Mouse (Mus musculus) intestine, postnatal 0 days (tissue): ENCODE measurements around the gene Foxred2. TPM values are rescaled to one million over a fixed set of nuclear protein-coding genes. Genes with fewer than 3 reads are reported as not detected.
A peak's percentile ranks its signal among the peaks of the same experiment; 100 is the strongest.

Source experiments
- ATAC-seq: fragments of 200-750 bp; cut with Nextera tagmentation; 2 replicates; pipeline ENCODE4 v1.8.0; 2017; ENCODE audit warnings: mild to moderate bottlenecking, moderate TSS enrichment, moderate library complexity
- H3K27ac ChIP-seq: fragments of 300-500 bp; sonication (generic); 2 replicates; pipeline ENCODE4 v1.5.1; 2014; ENCODE audit warnings: mild to moderate bottlenecking, low read depth, low read length, moderate library complexity
- H3K27me3 ChIP-seq: fragments of 300-500 bp; sonication (generic); replicated peaks from 2 replicates; pipeline ENCODE4 v1.6.1; 2014; ENCODE audit warnings: low read length, mixed read lengths; ENCODE audit not compliant: control insufficient read depth, insufficient read depth
- H3K36me3 ChIP-seq: fragments of 300-500 bp; sonication (generic); 2 replicates; pipeline ENCODE4 v1.6.1; 2014; ENCODE audit warnings: mild to moderate bottlenecking, moderate library complexity; ENCODE audit not compliant: control insufficient read depth, insufficient read depth
- H3K4me1 ChIP-seq: fragments of 300-500 bp; sonication (generic); replicated peaks from 2 replicates; pipeline ENCODE4 v1.6.1; 2014; ENCODE audit warnings: antibody characterized with exemption, low read length, mixed read lengths; ENCODE audit not compliant: control insufficient read depth, insufficient read depth
- H3K4me2 ChIP-seq: fragments of 300-500 bp; sonication (generic); replicated peaks from 2 replicates; pipeline ENCODE4 v1.6.1; 2014; ENCODE audit warnings: low read depth, mild to moderate bottlenecking, moderate library complexity
- H3K4me3 ChIP-seq: fragments of 300-500 bp; sonication (generic); 2 replicates; pipeline ENCODE4 v1.5.1; 2014; ENCODE audit warnings: low read depth, low read length
- H3K9ac ChIP-seq: fragments of 300-500 bp; sonication (generic); 2 replicates; pipeline ENCODE4 v1.6.1; 2014; ENCODE audit warnings: mild to moderate bottlenecking, low read depth, low read length
- H3K9me3 ChIP-seq: fragments of 300-500 bp; sonication (generic); 2 replicates; pipeline ENCODE4 v1.6.1; 2016; ENCODE audit warnings: mixed run types; ENCODE audit not compliant: control insufficient read depth
- CTCF ChIP-seq: sonication (generic); IDR thresholded peaks from 2 replicates; pipeline ENCODE4 v1.5.1; 2016; ENCODE audit warnings: low read depth, mild to moderate bottlenecking, control low read depth, antibody characterized with exemption, moderate library complexity
- WGBS: fragments of 180-500 bp; shearing (Covaris S2); extraction: QIAGEN DNeasy Blood & Tissue Kit; methylation state at CpG from one replicate; pipeline ENCODE4 v1.1.7; 2014; 5-methylcytosine and 5-hydroxymethylcytosine counted together
- polyA plus RNA-seq: library from polyadenylated mRNA; unstranded; fragments of >200 nt; fragmentation: Nextera tagmentation; extraction: Ambion mirVana; gene quantifications from 2 replicates; pipeline ENCODE4 v1.2.1, GENCODE M21; 2015

Foxred2 gene
- polyA plus RNA-seq, 1 experiment from 2014 or later = 0.46 TPM

GRCm38 (mm10) chr15:77923267-77924035 lies 33.1 kb downstream of the Foxred2 start:
- Histone ChIP-seq H3K27ac (no peak overlapping the region), H3K9me3 (no peaks in the 10 kb centered on the region), H3K4me1 (0 out of 2 replicates have a peak, but pooled peaks cover 4% of the 10 kb centered on the region), H3K4me3 (no peak overlapping the region), H3K9ac (no peak overlapping the region), H3K4me2 (no peak overlapping the region), H3K27me3 (no peaks in the 10 kb centered on the region), H3K36me3 (peaks cover 58% of the 10 kb centered on the region)
- WGBS = 67% methylated on average over 9 of the region's 9 CpGs
- ATAC-seq = no peak
- peak; percentile 41; the same call in 1 of the 2 replicates for TF ChIP-seq CTCF

- Histone ChIP-seq H3K9me3 (no peaks in the 10 kb centered on the region), H3K27me3 (no peaks in the 10 kb centered on the region), H3K9ac (no peak overlapping the region), H3K4me3 (no peak overlapping the region), H3K4me2 (no peak overlapping the region), H3K36me3 (peaks cover 66% of the 10 kb centered on the region), H3K4me1 (0 out of 2 replicates have a peak, but pooled peaks cover 4% of the 10 kb centered on the region), H3K27ac (no peak overlapping the region)
- WGBS = 77% methylated on average over 9 of the region's 9 CpGs
- no peak for TF ChIP-seq CTCF
- no peak for ATAC-seq
These were observed 33.8 kb downstream of the Foxred2 start for GRCm38 (mm10) chr15:77922710-77923109.

GRCm38 (mm10) chr15:77921636-77922035 lies 34.9 kb downstream of the Foxred2 start:
- Histone ChIP-seq H3K9me3 (no peaks in the 10 kb centered on the region), H3K9ac (no peak overlapping the region), H3K4me3 (no peak overlapping the region), H3K27ac (0 out of 2 replicates have a peak overlapping the region, but pooled peaks have one; percentile 15), H3K4me1 (0 out of 2 replicates have a peak, but pooled peaks cover 4% of the 10 kb centered on the region), H3K4me2 (no peak overlapping the region), H3K27me3 (no peaks in the 10 kb centered on the region), H3K36me3 (peaks cover 66% of the 10 kb centered on the region)
- no peak for TF ChIP-seq CTCF
- ATAC-seq = no peak
- WGBS = 81% methylated on average over 6 of the region's 6 CpGs

GRCm38 (mm10) chr15:77920511-77921462 lies 35.7 kb downstream of the Foxred2 start:
- 78% methylated on average over 10 of the region's 10 CpGs for WGBS
- Histone ChIP-seq H3K9me3 (no peaks in the 10 kb centered on the region), H3K4me1 (0 out of 2 replicates have a peak, but pooled peaks cover 4% of the 10 kb centered on the region), H3K4me2 (no peak overlapping the region), H3K27me3 (no peaks in the 10 kb centered on the region), H3K36me3 (peaks cover 69% of the 10 kb centered on the region), H3K4me3 (no peak overlapping the region), H3K9ac (no peak overlapping the region), H3K27ac (peak overlapping the region; percentile 41)
- 0 out of 2 replicates have a peak, but pooled peaks have one; percentile 7 for ATAC-seq
- peak; percentile 66 for TF ChIP-seq CTCF

- Histone ChIP-seq H3K9ac (no peak overlapping the region), H3K9me3 (no peaks in the 10 kb centered on the region), H3K4me1 (0 out of 2 replicates have a peak, but pooled peaks cover 4% of the 10 kb centered on the region), H3K36me3 (peaks cover 72% of the 10 kb centered on the region), H3K27me3 (no peaks in the 10 kb centered on the region), H3K27ac (peak overlapping the region; percentile 37; the same call in 1 of the 2 replicates), H3K4me2 (no peak overlapping the region), H3K4me3 (no peak overlapping the region)
- 43% methylated on average over 12 of the region's 12 CpGs for WGBS
- ATAC-seq = peak; percentile 66
- no peak for TF ChIP-seq CTCF
These were observed 37.1 kb downstream of the Foxred2 start for GRCm38 (mm10) chr15:77919441-77919840.
